Mouse (Mus musculus) E14TG2a.4 (cell line): ENCODE measurements around the gene Atp1a2.

Experiments
- CTCF ChIP-seq: conservative IDR thresholded peaks from 2 replicates; pipeline ENCODE4 v1.5.1; 2014; ENCODE audit warnings: low read length
- POU5F1 ChIP-seq: IDR thresholded peaks from 2 replicates; pipeline ENCODE4 v1.6.1; 2014; ENCODE audit warnings: low read length, borderline replicate concordance

GRCm38 (mm10) chr1:172258314-172258713, 39.5 kb downstream of the Atp1a2 start, which contains the start of gene Atp1a4:
- TF ChIP-seq CTCF (no peak), POU5F1 (no peak)
